Mouse (Mus musculus) liver, postnatal 0 days (tissue): Measurements from ENCODE around the gene Dhrs11.

ENCODE experiments used
- CTCF ChIP-seq: sonication (generic); IDR thresholded peaks from 2 replicates; pipeline ENCODE4 v1.5.1; 2016; ENCODE audit warnings: antibody characterized with exemption, low read depth
- EP300 ChIP-seq: IDR thresholded peaks from 2 replicates; pipeline ENCODE4 v1.6.1; 2016; ENCODE audit warnings: antibody characterized with exemption, low read depth, mild to moderate bottlenecking

- no peak for TF ChIP-seq CTCF
- no peak for TF ChIP-seq EP300
These were observed 42.3 kb upstream of the Dhrs11 start for GRCm38 (mm10) chr11:84871046-84871445.
